Mouse (Mus musculus) urinary bladder, postnatal 14 days (tissue): ENCODE measurements around the gene Megf11.

Source experiments
- DNase-seq: peaks from one replicate; pipeline ENCODE4 v3.0.0; 2021; ENCODE audit warnings: low spot score

Megf11 gene

DNA sequence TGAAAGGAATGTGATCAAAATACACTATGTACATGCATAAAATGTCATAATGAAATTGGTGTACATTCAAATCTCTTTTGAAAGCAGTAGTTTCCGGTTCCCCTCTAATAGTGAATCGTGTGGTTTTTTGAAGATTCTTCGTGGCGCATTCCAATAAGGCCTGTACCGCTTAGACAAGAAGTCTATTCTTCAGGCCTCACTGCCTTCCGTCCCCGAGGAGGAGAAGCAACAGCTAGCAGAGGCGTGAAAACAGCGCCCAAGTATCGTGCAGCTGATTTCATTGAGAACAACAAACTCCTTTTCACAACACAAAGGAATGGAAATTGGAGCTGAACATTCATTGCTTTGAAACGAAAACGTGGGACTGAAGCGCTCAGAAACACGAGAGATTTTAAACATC lies 372.6 kb downstream of the Megf11 start:
- no peak for DNase-seq
